Mouse (Mus musculus): ENCODE results near the gene Sspo.

Sspo gene

GRCm38 (mm10) chr6:48540721-48541120, 92.7 kb downstream of the Sspo start:
- DNase-seq (ENCODE audit: low spot score in 2 of 2) = no peak

- DNase-seq (ENCODE audit: low spot score in 2 of 2) = peak; percentile 36 to 42
These were observed 93.8 kb downstream of the Sspo start for GRCm38 (mm10) chr6:48541560-48542450.

- no peak for DNase-seq (ENCODE audit: low spot score in 2 of 2)
These were observed 94.6 kb downstream of the Sspo start for GRCm38 (mm10) chr6:48542631-48543030.

GRCm38 (mm10) chr6:48545251-48545650, 97.2 kb downstream of the Sspo start:
- DNase-seq (ENCODE audit: low spot score in 2 of 2) = no peak

GRCm38 (mm10) chr6:48546271-48546670, 98.2 kb downstream of the Sspo start:
- no peak for DNase-seq (ENCODE audit: low spot score in 2 of 2)

- DNase-seq (ENCODE audit: low spot score in 2 of 2) = peak; percentile 70 to 75
These were observed 98.8 kb downstream of the Sspo start for GRCm38 (mm10) chr6:48546858-48547257.

GRCm38 (mm10) chr6:48548314-48548713, 100.3 kb downstream of the Sspo start:
- no peak for DNase-seq (ENCODE audit: low spot score in 2 of 2)

Data from heart, adult 9 months (tissue).